Mouse (Mus musculus) forebrain, embryonic 15.5 days (tissue): ENCODE results near the gene Prr9. TPM values are rescaled to one million over a fixed set of nuclear protein-coding genes. Genes with fewer than 3 reads are reported as not detected.
A peak's percentile ranks its signal among the peaks of the same experiment; 100 is the strongest.

Source experiments
- ATAC-seq: fragments of 200-750 bp; cut with Nextera tagmentation; replicated peaks from 2 replicates; pipeline ENCODE4 v1.8.0; 2017; ENCODE audit warnings: mild to moderate bottlenecking, moderate TSS enrichment, moderate library complexity
- H3K27ac ChIP-seq: fragments of 300-500 bp; sonication (generic); replicated peaks from 2 replicates; pipeline ENCODE4 v1.5.1; 2015; ENCODE audit warnings: mild to moderate bottlenecking, inconsistent platforms
- H3K27me3 ChIP-seq: fragments of 300-500 bp; sonication (generic); 2 replicates; pipeline ENCODE4 v1.6.1; 2015; ENCODE audit warnings: inconsistent platforms
- H3K36me3 ChIP-seq: fragments of 300-500 bp; sonication (generic); 2 replicates; pipeline ENCODE4 v1.6.1; 2015; ENCODE audit warnings: mild to moderate bottlenecking, inconsistent platforms
- H3K4me1 ChIP-seq: fragments of 300-500 bp; sonication (generic); 2 replicates; pipeline ENCODE4 v1.6.1; 2015; ENCODE audit warnings: inconsistent platforms
- H3K4me2 ChIP-seq: fragments of 300-500 bp; sonication (generic); replicated peaks from 2 replicates; pipeline ENCODE4 v1.6.1; 2015; ENCODE audit warnings: mild to moderate bottlenecking, inconsistent platforms
- H3K4me3 ChIP-seq: fragments of 300-500 bp; sonication (generic); 2 replicates; pipeline ENCODE4 v1.5.1; 2015; ENCODE audit warnings: mild to moderate bottlenecking, inconsistent platforms
- H3K9ac ChIP-seq: fragments of 300-500 bp; sonication (generic); replicated peaks from 2 replicates; pipeline ENCODE4 v1.6.1; 2015; ENCODE audit warnings: mild to moderate bottlenecking, inconsistent platforms
- H3K9me3 ChIP-seq: fragments of 300-500 bp; sonication (generic); 2 replicates; pipeline ENCODE4 v1.6.1; 2016; ENCODE audit warnings: inconsistent platforms
- WGBS: fragments of 180-500 bp; shearing (Covaris S2); methylation state at CpG from one replicate; pipeline ENCODE4 v1.1.7; 2015; ENCODE audit warnings: mixed read lengths; 5-methylcytosine and 5-hydroxymethylcytosine counted together
- polyA plus RNA-seq: library from polyadenylated mRNA; unstranded; fragments of >200 nt; fragmentation: Nextera tagmentation; extraction: Ambion mirVana; gene quantifications from 2 replicates; pipeline ENCODE4 v1.2.1, GENCODE M21; 2015

Gene Prr9
- not detected in 2 replicates for polyA plus RNA-seq

DNA sequence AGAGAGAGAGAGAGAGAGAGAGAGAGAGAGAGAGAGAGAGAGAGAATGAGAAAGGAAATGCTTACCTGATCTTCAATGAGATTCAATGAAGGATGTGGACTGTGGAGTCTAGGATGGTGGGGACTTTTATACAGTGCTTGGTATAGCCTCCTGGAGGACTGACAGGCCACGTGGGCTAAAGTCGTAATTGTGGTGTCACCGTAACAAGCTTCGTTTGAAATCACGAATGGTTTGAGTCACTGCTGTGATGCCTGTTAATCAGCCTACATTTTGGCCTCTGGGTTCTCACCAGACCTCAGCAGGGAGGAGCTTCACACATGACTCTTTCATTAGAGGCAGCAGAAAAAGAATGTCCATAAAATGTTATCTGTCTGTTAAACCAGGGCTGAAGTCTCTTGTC lies at the start of gene Prr9:
Gene Prr9, minus strand, starts transcription at position 101 of the 400 bp plus-strand sequence.
- Histone ChIP-seq H3K4me3 (no peak within 1 kb of the TSS), H3K27ac (no peak within 1 kb of the TSS), H3K9me3 (no peaks in the 10 kb centered on the region), H3K36me3 (no peaks in the 10 kb centered on the region), H3K9ac (no peak within 1 kb of the TSS), H3K4me2 (no peak within 1 kb of the TSS), H3K4me1 (no peaks in the 10 kb centered on the region), H3K27me3 (no peaks in the 10 kb centered on the region)
- 84% methylated on average over 5 of the region's 5 CpGs for WGBS
- ATAC-seq, result no peak

DNA sequence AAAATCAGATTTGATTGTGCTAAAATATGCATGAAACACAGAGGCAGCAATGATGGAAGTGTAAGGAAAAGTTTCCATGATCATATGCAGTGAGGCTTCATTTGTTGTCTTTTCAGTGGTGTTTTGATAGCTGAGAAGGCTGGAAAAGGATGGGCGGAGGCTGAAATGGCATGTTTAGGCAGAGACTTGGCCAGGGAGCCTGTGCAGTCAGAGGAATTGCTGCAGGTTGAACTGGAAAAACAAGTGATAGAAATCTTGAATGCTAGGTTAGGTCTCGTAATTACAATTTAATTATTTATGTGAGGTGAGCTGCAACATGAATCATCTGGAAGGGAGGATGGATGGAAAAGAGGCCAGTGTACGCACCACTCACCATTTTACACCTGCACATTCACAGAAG lies 46.1 kb upstream of the Prr9 start:
- no peaks in the 10 kb centered on the region for H3K9me3 ChIP-seq
- H3K4me1 ChIP-seq, result no peaks in the 10 kb centered on the region
- H3K27me3 ChIP-seq, result no peaks in the 10 kb centered on the region
- no peak for ATAC-seq
- H3K36me3 ChIP-seq, result no peaks in the 10 kb centered on the region
- 89% methylated on average over 3 of the region's 3 CpGs for WGBS
- no peak overlapping the region for H3K27ac ChIP-seq
- H3K4me3 ChIP-seq, result no peak overlapping the region
- no peak overlapping the region for H3K4me2 ChIP-seq
- H3K9ac ChIP-seq, result no peak overlapping the region

DNA sequence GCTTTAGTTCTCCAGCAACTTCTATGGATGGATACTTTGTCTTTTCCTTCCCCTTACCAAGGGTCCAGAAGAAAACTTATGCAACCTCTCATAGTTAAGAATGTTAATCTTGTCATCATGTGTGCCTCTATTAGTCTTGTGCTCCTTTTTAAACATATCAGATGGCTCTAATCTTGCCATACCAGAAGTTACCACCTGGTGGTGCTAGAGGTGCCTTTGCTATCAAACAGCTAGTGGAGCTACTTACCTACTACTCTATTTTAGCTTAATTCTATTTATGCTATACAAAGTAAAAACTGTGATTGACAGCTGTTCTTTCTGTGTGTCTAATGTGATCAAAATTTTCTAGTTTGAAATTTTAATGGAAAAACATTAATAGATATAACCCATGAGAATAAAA lies 29.6 kb upstream of the Prr9 start:
- H3K27ac ChIP-seq, result no peak overlapping the region
- H3K4me1 ChIP-seq, result no peaks in the 10 kb centered on the region
- no peaks in the 10 kb centered on the region for H3K36me3 ChIP-seq
- ATAC-seq, result 0 out of 2 replicates have a peak, but pooled peaks have one; percentile 27
- H3K4me2 ChIP-seq, result no peak overlapping the region
- H3K4me3 ChIP-seq, result no peak overlapping the region
- no peaks in the 10 kb centered on the region for H3K27me3 ChIP-seq
- H3K9me3 ChIP-seq, result no peaks in the 10 kb centered on the region
- no peak overlapping the region for H3K9ac ChIP-seq

DNA sequence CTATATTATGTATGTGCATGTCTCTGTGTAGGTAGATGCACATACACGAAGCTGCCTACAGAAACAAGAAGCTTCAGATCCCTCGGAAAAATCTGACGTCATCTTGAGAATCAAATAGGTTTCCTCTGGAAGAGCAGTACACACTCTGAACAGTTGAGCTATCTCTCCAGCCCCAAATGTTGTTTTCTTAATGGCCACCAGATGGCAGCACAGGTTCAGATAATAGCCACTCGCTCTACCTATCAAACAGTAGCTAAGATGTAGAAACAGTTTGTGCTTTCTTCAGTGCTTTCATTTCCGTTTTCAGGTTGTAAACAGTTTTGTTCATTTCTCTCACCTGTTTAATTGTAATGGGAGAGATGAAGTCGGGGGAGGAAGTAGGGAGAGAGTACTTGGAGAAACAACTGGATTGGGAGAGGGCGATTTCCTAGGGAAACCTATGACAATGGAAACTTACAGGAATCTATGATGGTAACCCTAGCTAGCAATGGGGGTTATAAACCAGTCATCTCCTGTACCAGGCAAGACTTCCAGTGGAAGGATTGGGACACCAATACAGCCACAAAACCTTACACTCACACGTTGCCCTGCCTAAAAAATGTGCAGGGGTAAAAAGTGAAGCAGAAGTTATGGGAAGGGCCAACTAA lies 27.0 kb upstream of the Prr9 start:
- no peaks in the 10 kb centered on the region for H3K9me3 ChIP-seq
- no peaks in the 10 kb centered on the region for H3K4me1 ChIP-seq
- H3K9ac ChIP-seq, result no peak overlapping the region
- 24% methylated on average over 8 of the region's 8 CpGs for WGBS
- peak; percentile 95 for ATAC-seq
- no peak overlapping the region for H3K4me2 ChIP-seq
- H3K36me3 ChIP-seq, result no peaks in the 10 kb centered on the region
- H3K27ac ChIP-seq, result no peak overlapping the region
- no peak overlapping the region for H3K4me3 ChIP-seq
- no peaks in the 10 kb centered on the region for H3K27me3 ChIP-seq

DNA sequence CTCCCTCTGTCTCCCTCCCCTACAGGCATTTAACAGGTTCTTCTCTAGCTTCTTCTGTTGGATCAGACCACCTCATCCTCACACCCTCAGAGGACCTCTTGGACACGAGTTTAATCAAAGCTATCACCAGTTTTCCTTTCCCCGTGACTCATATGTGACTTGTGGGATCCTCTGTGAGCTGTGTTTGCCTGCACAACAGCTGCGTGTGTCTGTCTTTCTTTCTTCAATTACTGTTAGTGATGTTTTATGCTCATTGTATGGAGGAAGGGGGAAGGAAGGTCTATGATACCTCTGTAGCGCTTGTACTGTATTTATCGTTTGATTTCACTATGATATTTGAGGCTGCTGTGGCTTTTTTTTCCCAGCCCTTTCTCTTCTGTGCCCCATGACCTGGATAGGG lies 24.2 kb upstream of the Prr9 start:
- H3K36me3 ChIP-seq, result no peaks in the 10 kb centered on the region
- no peak overlapping the region for H3K4me2 ChIP-seq
- H3K27ac ChIP-seq, result no peak overlapping the region
- no peak overlapping the region for H3K9ac ChIP-seq
- H3K4me1 ChIP-seq, result no peaks in the 10 kb centered on the region
- H3K9me3 ChIP-seq, result no peaks in the 10 kb centered on the region
- H3K27me3 ChIP-seq, result no peaks in the 10 kb centered on the region
- no peak for ATAC-seq
- WGBS, result 83% methylated on average over 5 of the region's 5 CpGs
- H3K4me3 ChIP-seq, result no peak overlapping the region

DNA sequence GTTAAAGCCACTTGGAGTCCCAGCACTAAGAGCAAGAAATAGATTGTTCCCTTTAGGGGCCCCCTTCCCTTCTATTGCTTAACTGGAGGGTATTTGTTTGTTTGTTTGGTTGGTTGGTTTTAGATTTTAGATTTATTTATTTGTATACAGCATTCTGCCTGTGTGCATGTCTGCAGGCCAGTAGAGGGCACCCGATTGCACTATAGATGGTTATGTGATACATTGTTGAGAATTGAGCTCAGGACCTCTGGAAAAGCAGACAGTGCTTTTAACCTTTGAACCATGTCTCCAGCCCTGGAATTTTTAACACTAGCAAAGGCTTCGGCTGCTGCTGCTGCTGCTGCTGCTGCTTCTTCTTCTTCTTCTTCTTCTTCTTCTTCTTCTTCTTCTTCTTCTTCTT lies 23.7 kb upstream of the Prr9 start:
- Histone ChIP-seq H3K4me2 (no peak overlapping the region), H3K9ac (no peak overlapping the region), H3K4me3 (no peak overlapping the region), H3K9me3 (no peaks in the 10 kb centered on the region), H3K4me1 (no peaks in the 10 kb centered on the region), H3K36me3 (no peaks in the 10 kb centered on the region), H3K27me3 (no peaks in the 10 kb centered on the region), H3K27ac (no peak overlapping the region)
- 62% methylated on average over 2 of the region's 2 CpGs for WGBS
- no peak for ATAC-seq

DNA sequence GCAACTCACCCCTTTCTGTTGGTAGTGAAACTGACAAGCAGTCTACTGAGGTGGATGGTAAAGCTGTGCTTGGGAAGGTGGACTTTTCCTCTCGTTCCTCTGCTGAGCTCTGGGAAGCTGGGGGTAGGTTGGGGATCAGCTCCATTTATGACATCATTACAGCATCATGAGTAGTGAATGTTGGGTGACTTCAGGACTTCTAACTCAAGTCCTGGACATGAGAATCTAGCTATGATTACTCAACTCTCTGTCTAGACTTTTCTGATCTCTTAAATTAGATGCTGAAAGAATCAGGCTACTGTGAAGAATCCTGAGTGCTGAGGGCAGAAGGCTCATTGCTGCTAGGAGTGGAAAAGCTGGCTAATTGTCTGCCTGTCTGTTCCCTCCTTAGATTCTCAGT lies 18.9 kb upstream of the Prr9 start, which contains the start of gene Lelp1:
Gene Lelp1, minus strand, starts transcription at position 101 of the 400 bp plus-strand sequence.
- Histone ChIP-seq H3K4me3 (no peak within 1 kb of the TSS), H3K27me3 (no peaks in the 10 kb centered on the region), H3K36me3 (no peaks in the 10 kb centered on the region), H3K4me2 (no peak within 1 kb of the TSS), H3K4me1 (no peaks in the 10 kb centered on the region), H3K9ac (no peak within 1 kb of the TSS), H3K27ac (no peak within 1 kb of the TSS), H3K9me3 (no peaks in the 10 kb centered on the region)
- ATAC-seq, result no peak
- 72% methylated on average over 1 of the region's 1 CpGs for WGBS

DNA sequence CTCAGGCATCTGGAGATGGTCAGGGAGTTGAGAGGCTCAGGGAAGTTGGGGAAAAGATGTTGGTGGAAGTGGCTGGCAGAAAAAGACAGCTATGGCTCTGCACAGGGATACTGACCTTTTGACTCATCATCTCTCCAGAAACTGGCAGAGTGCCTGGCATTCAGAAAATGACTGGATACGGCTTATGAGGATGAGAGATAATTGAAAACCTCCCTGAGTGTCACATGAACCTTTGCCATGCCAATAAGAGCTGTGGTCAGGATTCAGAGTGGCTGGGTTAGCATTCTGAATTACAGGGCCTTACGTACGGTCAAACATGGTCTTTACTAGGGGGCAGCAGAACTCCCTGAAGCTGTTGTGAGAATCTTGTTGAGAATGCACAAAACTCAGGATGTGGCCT lies 2.8 kb downstream of the Prr9 start:
- H3K4me1 ChIP-seq, result no peaks in the 10 kb centered on the region
- no peak for ATAC-seq
- H3K9me3 ChIP-seq, result no peaks in the 10 kb centered on the region
- no peak overlapping the region for H3K27ac ChIP-seq
- H3K4me3 ChIP-seq, result no peak overlapping the region
- no peak overlapping the region for H3K9ac ChIP-seq
- H3K4me2 ChIP-seq, result no peak overlapping the region
- H3K27me3 ChIP-seq, result no peaks in the 10 kb centered on the region
- H3K36me3 ChIP-seq, result no peaks in the 10 kb centered on the region
- WGBS, result 82% methylated on average over 3 of the region's 3 CpGs

DNA sequence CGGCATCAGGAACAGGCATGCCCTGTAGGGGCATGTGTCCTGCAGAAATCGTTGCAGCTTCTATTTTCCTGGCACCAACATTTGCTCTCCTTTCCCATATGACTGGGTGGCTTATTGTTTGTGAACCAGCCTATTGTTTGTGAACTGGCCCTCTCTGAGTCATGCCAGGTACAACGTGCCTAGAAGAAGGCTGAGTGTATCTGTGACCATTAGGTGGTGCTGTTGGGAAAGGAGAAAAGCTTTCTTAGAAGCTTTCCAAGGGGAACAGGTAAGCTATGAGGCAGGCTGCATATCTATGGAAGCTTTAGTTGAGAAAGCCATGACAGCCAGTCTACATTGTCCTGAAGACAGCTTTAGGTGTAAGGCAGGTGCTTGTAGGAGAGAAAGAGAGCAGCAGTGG lies 5.8 kb downstream of the Prr9 start:
- H3K9ac ChIP-seq, result no peak overlapping the region
- H3K27ac ChIP-seq, result no peak overlapping the region
- ATAC-seq, result peak; percentile 26; the same call in 1 of the 2 replicates
- H3K27me3 ChIP-seq, result no peaks in the 10 kb centered on the region
- H3K4me2 ChIP-seq, result no peak overlapping the region
- no peaks in the 10 kb centered on the region for H3K9me3 ChIP-seq
- H3K4me1 ChIP-seq, result no peaks in the 10 kb centered on the region
- no peaks in the 10 kb centered on the region for H3K36me3 ChIP-seq
- 34% methylated on average over 3 of the region's 3 CpGs for WGBS
- no peak overlapping the region for H3K4me3 ChIP-seq

DNA sequence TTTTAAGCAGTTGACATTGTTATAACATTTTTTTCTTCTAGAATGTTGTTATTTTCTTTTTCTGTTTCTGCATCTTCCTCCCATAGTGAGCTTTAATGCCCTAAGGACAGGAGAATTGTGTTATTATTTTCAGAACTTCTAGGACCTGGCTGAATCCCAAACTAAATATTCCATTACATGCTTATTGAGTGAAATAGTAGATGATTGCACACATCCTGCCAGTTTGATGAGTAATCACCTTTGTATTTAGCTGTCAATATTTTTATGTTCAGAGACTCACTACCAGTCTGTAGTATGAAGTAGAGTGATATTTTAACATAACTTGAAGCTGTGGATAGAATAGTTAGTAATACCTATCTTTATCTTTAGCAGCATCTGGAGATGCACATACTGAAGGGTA lies 12.2 kb downstream of the Prr9 start:
- ATAC-seq, result no peak
- Histone ChIP-seq H3K4me2 (no peak overlapping the region), H3K36me3 (no peaks in the 10 kb centered on the region), H3K27me3 (no peaks in the 10 kb centered on the region), H3K27ac (no peak overlapping the region), H3K4me1 (no peaks in the 10 kb centered on the region; the same call in 1 of the 2 replicates), H3K9me3 (no peaks in the 10 kb centered on the region), H3K4me3 (no peak overlapping the region), H3K9ac (no peak overlapping the region)

DNA sequence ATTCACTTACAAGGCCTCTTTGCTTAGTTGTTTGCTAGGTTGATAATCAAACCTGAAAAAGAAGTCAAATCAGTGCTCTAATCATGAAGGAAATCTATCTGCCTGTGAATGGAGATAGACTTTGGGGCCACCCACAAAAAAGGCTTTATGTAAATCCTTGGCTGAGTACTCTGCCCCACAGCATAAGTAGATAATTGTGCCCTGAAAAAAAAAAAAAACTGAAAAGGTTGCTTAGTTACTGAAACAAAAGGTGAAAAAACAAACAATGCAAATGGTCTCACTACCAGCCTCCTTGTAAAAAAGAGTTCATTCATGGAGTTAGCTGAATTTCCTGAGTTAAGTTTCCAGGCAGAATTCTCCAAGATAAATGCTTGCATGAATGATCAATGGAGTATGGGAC lies 13.0 kb downstream of the Prr9 start:
- Histone ChIP-seq H3K27ac (no peak overlapping the region), H3K36me3 (no peaks in the 10 kb centered on the region), H3K9ac (no peak overlapping the region), H3K4me3 (no peak overlapping the region), H3K27me3 (no peaks in the 10 kb centered on the region), H3K9me3 (no peaks in the 10 kb centered on the region), H3K4me2 (no peak overlapping the region), H3K4me1 (no peaks in the 10 kb centered on the region; the same call in 1 of the 2 replicates)
- ATAC-seq, result no peak

DNA sequence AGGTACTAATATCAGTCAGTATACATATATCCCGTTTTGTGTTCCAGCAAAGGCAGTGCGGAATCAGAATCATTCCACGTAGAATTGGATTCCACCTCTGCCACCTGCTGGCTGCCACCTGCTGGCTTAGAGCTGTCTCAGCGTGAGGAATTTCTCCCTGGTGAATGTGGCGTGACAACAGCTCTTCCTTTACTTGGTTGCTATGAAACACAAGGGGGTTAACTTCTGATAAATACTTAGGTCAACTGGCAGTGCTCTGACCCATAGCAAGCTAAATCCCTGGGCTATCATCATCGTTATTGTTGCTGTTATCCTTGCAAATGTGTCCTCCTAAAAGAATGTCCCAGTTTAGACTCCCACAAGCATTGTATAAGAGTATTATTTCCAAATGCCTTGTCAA lies 17.2 kb downstream of the Prr9 start:
- 10% methylated on average over 6 of the region's 6 CpGs for WGBS
- Histone ChIP-seq H3K9ac (no peak overlapping the region), H3K4me3 (no peak overlapping the region), H3K27me3 (no peaks in the 10 kb centered on the region), H3K4me1 (no peaks in the 10 kb centered on the region; the same call in 1 of the 2 replicates), H3K36me3 (no peaks in the 10 kb centered on the region), H3K27ac (no peak overlapping the region), H3K9me3 (no peaks in the 10 kb centered on the region), H3K4me2 (no peak overlapping the region)
- ATAC-seq, result no peak

DNA sequence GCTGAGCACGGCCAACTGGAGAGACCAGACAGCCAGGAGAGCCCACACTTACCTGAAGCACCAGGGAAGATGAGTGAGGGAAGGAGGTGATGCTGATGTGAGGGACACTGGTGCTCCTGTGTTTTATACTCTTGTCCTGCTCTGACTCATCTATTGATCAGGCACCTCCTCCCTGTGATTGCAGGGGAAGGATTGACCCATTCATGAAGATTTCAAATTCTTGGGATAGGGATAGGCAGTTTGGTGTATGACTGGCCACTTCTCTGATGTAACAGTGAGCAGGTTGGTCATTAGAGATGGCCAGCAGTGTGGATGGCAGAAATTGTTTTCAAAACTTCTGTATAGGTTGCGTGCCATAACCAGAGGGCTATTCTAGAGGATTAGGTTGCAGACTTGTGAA lies 40.7 kb downstream of the Prr9 start, which contains the start of gene Lor:
Gene Lor, minus strand, starts transcription at position 101 of the 400 bp plus-strand sequence.
- no peak for ATAC-seq
- H3K27me3 ChIP-seq, result peaks cover 29% of the 10 kb centered on the region; the same call in 1 of the 2 replicates
- no peak within 1 kb of the TSS for H3K9ac ChIP-seq
- H3K36me3 ChIP-seq, result no peaks in the 10 kb centered on the region
- peak within 1 kb of the TSS; percentile 69 for H3K4me3 ChIP-seq
- H3K4me2 ChIP-seq, result peak within 1 kb of the TSS; percentile 96
- peak within 1 kb of the TSS; percentile 90 for H3K27ac ChIP-seq
- H3K4me1 ChIP-seq, result peaks cover 10% of the 10 kb centered on the region
- 84% methylated on average over 2 of the region's 2 CpGs for WGBS
- H3K9me3 ChIP-seq, result no peaks in the 10 kb centered on the region
